Mouse (Mus musculus): ENCODE data around the gene Lamb3. TPM values are rescaled to one million over a fixed set of nuclear protein-coding genes. Genes with fewer than 3 reads are reported as not detected.
A peak's percentile ranks its signal among the peaks of the same experiment; 100 is the strongest.

Lamb3 gene
- total RNA-seq, 2 experiments from 2014 or later: 0.89 to 1.6 TPM

DNA sequence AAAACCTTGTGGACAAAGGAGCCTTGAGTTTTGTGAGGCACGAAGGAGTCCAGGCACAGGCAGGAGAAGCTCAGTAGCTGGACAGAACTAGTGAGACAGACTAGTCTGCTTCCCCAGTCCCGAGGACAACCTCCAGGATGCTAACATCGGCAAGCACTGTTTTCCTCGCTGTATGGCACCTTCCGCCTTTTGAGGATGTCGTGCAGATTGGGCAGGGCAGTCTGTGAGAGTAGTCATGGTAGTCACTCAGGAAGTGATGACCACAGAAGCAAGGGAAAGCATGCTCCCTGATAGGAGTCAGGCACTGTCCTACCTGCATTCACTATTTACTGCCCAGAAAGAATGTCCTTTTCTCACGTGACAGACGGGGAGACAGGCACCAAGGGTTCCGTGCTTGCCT, 122.1 kb downstream of the Lamb3 start:
- no peak for DNase-seq (ENCODE audit: low spot score in 2 of 2)
- intact Hi-C loops (cut with DNase I): no loop called here

DNA sequence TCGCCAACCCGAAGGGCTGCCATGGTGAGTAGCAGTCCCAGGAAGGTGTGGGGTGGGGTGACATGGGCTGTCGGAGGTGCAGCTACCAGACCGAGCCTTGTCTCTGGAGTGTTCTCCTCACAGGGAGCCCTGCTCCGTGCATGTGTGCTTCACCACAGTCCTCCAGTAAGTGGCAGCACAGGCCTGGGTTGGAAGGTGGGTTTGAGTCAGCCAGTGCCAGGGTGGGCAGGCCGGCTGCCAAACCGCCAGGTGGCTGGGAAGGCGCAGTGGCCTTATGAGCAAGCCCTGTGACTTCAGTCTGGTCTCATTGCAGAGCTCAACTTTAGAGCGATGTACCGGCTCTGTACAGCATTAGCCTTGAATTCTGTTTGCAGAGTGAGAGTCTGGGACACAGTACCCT, 122.7 kb downstream of the Lamb3 start:
- intact Hi-C loops (cut with DNase I): loop anchor here (2.0 to 5.0 kb wide), 3 partner anchors 39 to 102 kb away; no protein-coding TSS in a partner anchor
- DNase-seq (ENCODE audit: low spot score in 2 of 2): peak; percentile 86 to 87

DNA sequence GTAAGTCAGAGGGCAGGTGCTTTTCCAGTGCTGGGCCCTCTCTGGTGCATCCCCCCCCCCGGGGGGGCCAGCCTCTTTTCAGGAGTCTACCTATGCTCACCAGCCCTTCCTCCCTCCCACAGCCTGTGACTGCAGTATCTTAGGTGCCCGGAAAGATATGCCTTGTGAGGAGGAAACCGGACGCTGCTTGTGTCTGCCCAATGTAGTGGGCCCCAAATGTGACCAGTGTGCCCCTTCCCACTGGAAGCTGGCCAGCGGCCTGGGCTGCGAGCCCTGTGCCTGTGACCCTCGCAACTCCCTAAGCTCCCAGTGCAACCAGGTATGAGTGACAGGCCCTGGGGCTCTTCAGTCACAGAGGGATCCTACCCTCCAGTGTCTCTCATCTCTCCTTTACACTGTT, 123.1 kb downstream of the Lamb3 start:
- intact Hi-C loops (cut with DNase I): loop anchor here (2.0 to 5.0 kb wide), 3 partner anchors 38 to 102 kb away; no protein-coding TSS in a partner anchor

DNA sequence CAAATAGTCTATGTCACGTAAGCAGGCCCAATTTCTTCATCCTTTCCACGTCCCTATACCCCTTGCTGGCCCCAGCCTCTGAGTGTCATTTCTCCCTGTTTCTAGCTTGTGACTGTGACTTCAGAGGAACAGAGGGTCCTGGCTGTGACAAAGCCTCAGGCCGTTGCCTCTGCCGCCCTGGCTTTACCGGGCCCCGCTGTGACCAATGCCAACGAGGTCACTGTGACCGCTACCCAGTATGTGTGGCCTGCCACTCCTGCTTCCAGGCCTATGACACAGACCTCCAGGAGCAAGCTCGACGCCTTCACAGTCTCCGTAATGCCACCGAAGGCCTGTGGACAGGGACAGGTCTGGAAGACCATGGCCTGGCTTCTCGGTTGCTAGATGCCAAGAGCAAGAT, 124.5 kb downstream of the Lamb3 start:
- no peak for DNase-seq (ENCODE audit: low spot score in 2 of 2)
- intact Hi-C loops (cut with DNase I): loop anchor here (5.0 kb wide), 1 partner anchor 100 kb away; no protein-coding TSS in a partner anchor

More for the DNA sequence above, 123.1 kb downstream of the Lamb3 start:
- no peak for DNase-seq (ENCODE audit: low spot score in 2 of 2)

DNA sequence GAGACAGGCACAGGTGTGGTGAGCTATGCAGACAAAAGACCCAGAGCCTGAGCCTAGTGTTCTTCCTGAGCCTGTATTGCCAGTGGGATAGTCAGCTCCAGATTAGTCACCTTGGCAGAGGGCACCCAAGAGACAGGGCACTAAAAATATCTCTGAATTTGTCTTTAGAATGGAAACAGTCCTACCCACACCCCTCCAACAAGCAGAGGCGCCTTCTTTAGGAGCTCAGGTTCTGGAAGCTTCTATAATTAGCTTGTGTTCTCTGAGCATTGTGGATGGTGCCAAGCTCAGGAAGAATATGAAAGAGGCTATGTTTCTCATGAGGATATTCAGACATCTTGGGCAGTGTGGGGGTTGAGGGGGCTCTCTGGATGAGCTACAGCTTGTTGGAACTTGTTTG, 125.2 kb downstream of the Lamb3 start:
- DNase-seq (ENCODE audit: low spot score in 2 of 2): peak; percentile 37 to 47
- intact Hi-C loops (cut with DNase I): loop anchor here (5.0 kb wide), 1 partner anchor 100 kb away; no protein-coding TSS in a partner anchor

DNA sequence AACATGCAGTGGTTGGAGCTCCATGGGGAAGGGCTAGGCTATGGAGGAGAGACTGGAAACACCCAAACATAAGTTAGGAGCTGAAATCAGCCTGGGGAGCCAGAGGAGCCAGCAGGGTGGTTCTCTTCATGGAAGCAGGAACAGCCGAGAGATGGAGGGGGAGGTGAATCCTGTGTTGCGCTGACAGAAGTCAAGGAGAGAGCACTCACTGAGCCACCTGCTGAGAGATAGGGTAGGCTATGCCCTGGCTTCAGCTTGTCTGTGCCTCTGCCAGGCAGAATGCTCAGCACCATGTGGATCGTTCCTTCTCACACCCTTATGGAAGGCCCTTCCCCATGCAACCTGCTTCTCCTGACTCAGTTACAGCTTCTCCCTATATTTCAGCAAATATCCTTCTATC, 126.3 kb downstream of the Lamb3 start:
- intact Hi-C loops (cut with DNase I): loop anchor here (5.0 kb wide), 1 partner anchor 99 kb away; no protein-coding TSS in a partner anchor
- DNase-seq (ENCODE audit: low spot score in 2 of 2): no peak

DNA sequence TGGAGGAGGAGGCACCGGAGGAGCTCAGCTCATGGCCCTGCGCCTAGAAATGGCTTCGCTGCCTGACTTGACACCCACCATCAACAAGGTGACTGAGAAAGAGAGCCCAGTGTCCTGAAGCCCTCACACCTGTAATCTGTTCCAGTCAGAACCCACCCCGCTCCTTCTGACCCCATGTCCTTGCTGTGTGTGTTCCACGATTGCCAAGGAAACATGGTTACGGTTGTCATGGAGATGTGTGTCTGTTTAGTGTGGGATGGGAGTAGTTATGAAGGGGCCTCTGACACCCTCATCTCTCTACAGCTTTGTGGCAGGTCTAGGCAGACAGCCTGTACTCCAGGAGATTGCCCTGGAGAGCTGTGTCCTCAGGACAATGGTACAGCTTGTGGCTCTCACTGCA, 127.0 kb downstream of the Lamb3 start:
- intact Hi-C loops (cut with DNase I): loop anchor here (5.0 kb wide), 1 partner anchor 98 kb away; no protein-coding TSS in a partner anchor

DNA sequence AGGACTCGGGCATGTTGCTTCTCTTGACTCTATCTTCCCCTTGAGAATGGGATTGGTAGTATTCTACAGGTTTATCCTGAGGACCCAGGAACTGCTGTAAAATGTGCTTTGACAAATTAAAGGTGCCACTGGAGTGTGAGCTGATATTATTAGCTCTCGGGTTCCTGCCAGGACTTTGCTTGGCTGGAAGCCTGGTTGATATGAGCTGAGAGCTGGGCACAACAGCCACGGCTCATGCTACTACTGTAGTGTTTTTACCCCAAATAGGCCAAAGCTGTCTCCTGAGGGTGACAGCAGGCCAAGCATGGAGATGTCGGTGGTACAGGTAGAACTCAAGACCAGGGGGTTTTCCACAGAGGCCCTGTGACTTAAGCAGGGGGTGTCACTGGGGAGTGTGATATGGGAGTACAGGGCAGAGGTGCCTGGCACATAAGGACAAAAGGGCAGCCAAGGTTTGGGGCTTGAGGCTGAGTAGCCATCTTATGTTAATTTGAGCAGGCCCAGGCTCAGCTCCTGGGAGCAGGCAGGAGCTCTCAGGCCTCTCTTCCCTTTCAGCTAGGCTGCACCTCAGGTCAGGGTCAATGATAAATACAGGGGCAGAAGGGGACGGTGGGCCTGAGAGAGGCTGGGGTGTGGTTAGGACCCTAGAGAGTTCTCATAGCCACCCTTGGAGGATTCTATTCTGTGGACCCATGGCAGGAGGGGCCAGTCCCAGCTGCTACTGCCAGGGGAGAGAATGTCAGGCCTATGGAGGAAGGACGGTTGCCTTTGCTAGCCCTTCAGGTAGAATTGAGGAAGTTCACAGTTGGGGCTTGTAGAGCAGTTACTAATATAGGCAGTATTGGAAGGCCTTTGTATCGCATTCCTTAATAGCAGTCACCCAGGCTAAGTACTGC, 128.9 kb downstream of the Lamb3 start:
- DNase-seq (ENCODE audit: low spot score in 2 of 2): no peak

More for the DNA sequence above, 127.0 kb downstream of the Lamb3 start:
- no peak for DNase-seq (ENCODE audit: low spot score in 2 of 2)

DNA sequence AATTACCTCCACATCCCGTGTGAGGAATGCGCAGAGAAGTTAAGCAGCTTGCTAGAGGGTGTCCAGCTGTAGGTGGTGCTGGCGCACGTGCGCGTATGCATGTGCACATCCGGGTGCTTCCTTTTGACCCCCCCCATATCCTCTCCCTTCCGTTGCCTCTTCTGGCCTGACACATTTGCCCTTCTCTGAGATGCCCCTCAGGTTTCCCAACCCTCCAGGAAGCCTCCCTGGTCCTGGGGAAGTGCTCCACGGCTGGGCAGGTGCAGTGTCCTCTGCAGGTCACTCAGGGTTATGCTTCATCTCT, 129.5 kb downstream of the Lamb3 start:
- no peak for DNase-seq (ENCODE audit: low spot score in 2 of 2)
- intact Hi-C loops (cut with DNase I): no loop called here

More for the DNA sequence above, 128.9 kb downstream of the Lamb3 start:
- intact Hi-C loops (cut with DNase I): no loop called here

DNA sequence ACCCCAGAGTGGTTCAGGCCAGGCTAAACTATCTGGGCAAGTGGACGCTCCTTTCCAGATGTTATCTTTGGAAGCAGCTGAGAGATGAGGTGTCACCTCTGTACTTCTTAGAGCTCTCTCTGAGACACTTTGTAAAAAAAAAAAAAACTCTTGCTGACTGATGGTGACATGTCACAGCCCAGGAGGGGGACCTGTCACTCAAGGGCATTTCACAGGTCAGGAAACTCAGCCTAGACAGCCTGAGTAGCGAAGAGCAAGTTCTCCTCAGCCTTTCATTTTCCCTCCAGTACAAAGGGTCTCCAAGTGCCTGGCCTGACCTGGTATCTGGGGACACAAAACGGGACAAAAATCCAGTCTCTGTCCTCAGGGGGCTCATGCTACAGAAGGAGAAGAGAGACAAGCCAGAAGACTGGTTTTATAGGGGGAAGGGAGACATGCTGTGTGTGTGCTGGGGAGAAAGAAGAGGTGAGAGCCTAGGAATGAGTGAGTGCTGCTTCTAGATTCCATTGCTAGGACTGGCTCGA, 130.3 kb downstream of the Lamb3 start:
- intact Hi-C loops (cut with DNase I): no loop called here
- no peak for DNase-seq (ENCODE audit: low spot score in 2 of 2)

DNA sequence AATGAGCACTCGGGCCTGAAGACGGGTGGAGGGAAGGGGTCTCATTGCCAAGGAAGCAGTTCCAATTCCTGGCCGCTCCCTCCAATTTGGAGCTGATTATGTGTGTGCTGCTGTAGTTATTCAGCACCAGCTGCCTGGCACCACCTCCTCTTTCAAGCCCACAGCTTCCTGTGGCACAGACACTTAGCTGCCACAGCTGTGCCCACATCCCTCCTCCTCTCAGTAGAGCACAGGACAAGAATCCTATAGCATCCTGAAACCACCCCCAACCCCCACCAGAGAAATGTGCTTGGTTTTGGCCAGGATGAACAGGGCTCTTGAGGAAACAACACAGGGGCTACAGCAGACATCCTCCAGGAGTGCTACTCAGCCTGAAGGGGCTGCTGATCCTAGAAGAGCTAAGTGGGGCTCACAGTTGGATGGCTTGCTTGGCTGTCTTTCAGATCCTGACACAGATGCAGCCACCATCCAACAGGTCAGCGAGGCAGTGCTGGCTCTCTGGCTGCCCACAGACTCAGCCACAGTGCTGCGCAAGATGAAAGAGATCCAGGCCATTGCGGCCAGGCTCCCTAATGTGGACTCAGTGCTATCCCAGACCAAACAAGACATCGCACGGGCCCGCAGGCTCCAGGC, 131.0 kb downstream of the Lamb3 start:
- intact Hi-C loops (cut with DNase I): no loop called here
- DNase-seq (ENCODE audit: low spot score in 2 of 2): peak; percentile 67 to 76

DNA sequence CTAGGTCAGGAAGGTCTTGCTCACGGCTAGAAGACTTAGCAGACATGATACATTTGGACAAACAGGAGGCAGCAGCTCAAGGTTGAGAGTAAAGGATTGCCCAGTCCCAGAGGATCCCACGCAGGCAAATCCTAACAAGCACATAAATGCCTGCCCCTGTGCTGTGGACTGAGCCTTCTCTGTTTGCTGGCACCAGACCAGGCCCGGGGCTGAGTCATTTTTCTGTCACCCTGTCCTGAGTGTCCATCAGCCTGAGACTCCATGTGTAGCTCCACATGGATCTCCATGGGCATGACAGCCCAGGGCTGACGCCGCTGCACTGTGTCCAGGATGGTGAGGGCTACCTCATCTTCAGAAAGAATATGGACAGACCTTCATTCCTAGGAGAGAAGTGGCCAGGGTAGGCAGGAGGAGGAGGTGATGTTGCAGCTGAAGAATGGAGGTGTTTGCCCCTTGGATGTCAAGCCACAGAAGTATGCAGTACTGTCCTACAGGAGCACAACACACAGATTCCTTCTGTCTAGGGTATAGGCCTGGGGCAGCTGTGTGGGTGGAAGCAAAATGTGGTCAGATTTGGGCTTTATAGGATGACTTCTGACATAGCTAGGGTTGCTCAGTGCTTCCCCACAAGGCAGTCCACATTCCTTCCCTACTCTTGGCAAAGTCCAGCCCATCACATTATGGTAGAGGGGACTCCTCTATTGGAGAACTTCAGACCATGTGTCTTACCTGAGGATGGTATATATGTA, 134.9 kb downstream of the Lamb3 start:
- intact Hi-C loops (cut with DNase I): no loop called here
- DNase-seq (ENCODE audit: low spot score in 2 of 2): no peak

DNA sequence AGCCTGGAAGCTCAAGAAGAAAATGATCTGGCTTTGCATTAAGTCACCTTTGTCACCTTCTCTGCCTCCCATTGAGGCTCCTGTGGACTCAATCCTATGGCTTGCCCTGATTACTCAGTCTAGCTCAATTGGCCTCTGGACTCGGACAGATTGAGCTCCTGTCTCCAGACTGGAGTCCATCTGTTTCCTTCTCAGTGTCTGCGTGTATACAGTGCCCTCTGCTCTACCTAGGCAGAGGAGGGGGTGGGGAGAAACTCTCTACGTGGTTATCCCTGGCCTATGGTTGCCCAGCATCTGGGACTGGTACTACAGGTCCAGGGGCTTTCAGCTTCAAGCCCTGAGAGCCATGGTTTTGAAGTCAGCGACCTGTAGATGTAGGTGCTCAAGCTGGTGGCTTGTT, 136.4 kb downstream of the Lamb3 start:
- intact Hi-C loops (cut with DNase I): no loop called here
- no peak for DNase-seq (ENCODE audit: low spot score in 2 of 2)

DNA sequence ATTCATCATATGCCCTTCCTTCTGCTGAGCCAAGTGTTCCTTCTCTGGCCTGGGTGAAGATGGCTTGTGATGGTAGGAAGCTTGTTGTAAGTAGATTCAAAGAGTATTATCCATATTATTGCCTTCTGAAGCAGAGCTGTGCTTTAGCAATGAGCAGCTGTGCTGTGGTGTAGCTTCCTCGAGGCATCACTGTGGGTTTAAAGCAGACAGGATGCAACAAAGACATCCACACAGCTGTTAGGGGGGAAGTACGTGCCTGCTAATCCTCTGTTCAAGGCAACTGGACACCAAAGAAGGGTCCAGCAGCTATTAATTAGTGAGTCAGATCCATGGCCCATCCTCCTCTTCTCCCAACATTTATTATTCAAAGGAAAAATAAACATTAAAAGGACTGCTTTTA, 137.5 kb downstream of the Lamb3 start:
- intact Hi-C loops (cut with DNase I): no loop called here

DNA sequence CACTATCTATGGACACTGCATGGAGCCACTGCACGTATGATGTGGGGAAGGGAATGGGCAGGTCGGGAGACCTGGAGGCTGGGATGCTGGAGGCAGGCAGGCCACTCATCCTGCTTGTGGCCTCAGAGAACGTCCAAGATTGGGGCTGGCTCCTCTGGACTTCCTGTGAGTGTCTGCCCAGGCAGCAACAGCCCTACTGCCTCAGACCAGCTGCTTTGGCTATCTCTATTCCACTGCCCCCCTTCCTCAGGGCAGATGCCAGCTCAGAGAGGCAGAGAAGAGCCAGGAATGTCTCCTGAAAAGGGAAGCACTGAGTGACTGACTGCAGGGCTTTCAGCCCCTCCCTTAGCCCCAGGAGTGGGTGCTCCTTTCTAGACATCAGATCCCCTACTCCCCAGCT, 139.4 kb downstream of the Lamb3 start:
- DNase-seq (ENCODE audit: low spot score in 2 of 2): no peak
- intact Hi-C loops (cut with DNase I): no loop called here

More for the DNA sequence above, 137.5 kb downstream of the Lamb3 start:
- no peak for DNase-seq (ENCODE audit: low spot score in 2 of 2)

DNA sequence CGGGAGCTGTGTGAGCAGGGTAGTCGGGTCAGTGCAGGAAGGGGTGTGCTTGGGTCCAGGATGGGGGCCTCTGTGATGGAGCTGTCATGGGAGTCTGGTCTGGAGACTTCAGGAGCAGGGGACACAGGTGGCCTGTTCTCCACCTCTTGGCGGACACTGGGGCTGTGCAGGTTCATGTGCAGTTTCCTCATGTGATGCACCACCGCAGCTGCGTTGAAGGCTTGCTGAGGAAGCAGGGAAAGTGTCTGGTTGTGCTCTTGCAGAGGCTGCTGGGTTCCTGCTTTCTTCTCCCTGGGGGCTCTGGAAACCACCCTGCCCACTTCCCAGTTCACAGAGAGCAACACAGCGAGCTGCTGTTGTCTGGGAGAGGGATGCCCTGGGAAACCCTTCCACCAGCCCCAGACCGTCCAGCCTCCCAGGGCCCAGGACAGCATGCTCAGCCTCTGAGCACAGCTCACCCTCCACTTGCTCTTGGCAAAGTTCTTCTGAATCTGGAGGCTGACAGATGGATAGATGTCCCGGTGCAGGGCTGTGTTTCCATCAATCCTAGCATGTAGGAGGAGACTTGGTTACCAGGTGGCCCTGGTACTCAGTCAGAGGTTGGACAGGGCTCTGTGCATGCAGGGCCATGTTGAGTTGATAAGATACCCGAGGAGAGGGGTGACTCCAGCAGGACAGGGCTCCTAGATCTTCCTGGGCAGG, 140.9 kb downstream of the Lamb3 start:
- intact Hi-C loops (cut with DNase I): no loop called here
- DNase-seq (ENCODE audit: low spot score in 2 of 2): no peak

DNA sequence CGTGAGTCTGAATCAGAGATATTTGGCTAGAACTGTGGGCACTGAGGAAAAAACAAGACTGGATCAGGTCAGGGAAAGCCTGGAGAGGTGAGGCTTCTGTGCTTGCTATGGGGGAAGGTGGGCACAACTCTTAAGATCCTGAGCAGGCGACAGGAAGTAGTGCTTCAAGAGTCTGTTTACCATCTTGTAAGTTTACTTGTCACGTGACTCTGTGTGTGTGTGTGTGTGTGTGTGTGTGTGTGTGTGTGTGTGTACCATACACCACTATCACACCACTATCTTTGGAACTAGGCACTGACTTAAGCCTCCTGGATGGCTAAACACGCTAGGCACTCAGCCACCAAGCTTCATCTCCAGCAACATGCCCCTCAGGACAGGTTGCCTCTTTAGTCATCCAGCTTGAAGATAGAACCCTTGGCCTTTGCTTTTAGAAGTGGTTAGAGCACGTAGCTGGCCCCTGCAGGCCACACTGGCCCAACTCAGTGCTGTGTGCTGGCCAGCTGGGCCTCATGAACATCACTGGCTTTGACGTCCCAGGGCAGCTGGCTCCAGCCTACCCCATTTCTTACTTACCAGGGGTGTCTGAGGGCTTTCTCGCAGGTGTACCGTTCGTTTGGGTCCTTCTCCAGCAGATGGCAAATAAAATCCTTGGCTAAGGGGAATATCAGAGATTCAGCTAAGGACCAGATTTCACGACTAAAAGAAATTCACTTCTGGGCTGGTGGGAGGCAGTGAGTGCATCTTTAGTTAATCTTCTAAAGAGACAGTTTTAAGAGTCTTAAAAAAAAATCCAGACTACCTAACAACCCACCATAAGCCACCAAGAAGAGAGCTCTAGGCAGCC, 142.4 kb downstream of the Lamb3 start:
- DNase-seq (ENCODE audit: low spot score in 2 of 2): no peak

DNA sequence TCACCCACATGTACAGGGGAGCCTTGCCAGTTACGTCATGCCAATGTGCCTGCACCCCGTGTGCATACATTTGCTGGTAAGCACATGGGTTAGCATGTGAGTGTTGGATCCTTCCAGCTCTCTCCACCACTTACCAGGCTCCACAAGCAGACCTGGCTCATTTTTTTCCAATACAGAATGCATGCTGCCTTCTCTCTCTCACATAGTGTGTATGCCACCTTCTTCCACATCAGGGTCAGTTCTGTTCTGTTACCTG, 143.0 kb downstream of the Lamb3 start:
- peak; percentile 76 to 87 for DNase-seq (ENCODE audit: low spot score in 2 of 2)
- intact Hi-C loops (cut with DNase I): no loop called here

More for the DNA sequence above, 142.4 kb downstream of the Lamb3 start:
- intact Hi-C loops (cut with DNase I): no loop called here

DNA sequence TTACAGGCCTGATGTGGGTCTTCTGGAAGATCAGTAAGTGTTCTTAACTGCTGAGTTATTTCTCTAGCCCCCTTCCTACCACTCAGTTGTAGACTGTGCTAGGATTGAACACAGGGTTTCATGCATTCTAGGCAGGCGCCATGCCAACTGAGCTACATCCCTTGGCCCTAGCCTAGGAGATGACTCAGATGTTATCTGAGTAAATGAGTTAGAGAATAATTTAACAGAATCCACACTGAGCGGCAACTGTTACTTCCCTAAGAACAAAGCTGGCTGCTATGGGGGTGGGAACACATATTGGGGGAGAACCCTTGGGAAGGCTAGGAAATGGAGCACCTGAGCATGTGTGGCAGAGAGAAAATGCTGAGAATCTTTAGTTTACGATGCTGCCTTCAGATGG, 144.1 kb downstream of the Lamb3 start:
- DNase-seq (ENCODE audit: low spot score in 2 of 2): peak; percentile 59 to 62
- intact Hi-C loops (cut with DNase I): no loop called here

All from left cerebral cortex, postnatal 36 days (tissue).